Mouse (Mus musculus) kidney, embryonic 14.5 days (tissue): ENCODE measurements at regions not wholly inside any gene's neighbourhood (a gene's known extent, or its start where the extent isn't known, plus 50 kb on each side); places are given as distances from the start of the nearest gene placed in this dataset.

Experiments
- ATAC-seq: fragments of 200-750 bp; cut with Nextera tagmentation; 2 replicates; pipeline ENCODE4 v1.8.0; 2017; ENCODE audit warnings: moderate number of reproducible peaks, mild to moderate bottlenecking, moderate TSS enrichment, moderate library complexity; ENCODE audit not compliant: low FRiP score, low TSS enrichment
- H3K27ac ChIP-seq: fragments of 300-500 bp; sonication (generic); 2 replicates; pipeline ENCODE4 v1.5.1; 2014; ENCODE audit warnings: low read depth, mild to moderate bottlenecking, low read length, moderate library complexity, mixed read lengths
- H3K27me3 ChIP-seq: fragments of 300-500 bp; sonication (generic); 2 replicates; pipeline ENCODE4 v1.6.1; 2014; ENCODE audit warnings: mild to moderate bottlenecking, low read length; ENCODE audit not compliant: control insufficient read depth, insufficient read depth
- H3K36me3 ChIP-seq: fragments of 300-500 bp; sonication (generic); 2 replicates; pipeline ENCODE4 v1.6.1; 2014; ENCODE audit warnings: low read length, mixed read lengths; ENCODE audit not compliant: control insufficient read depth, insufficient read depth
- H3K4me1 ChIP-seq: fragments of 300-500 bp; sonication (generic); 2 replicates; pipeline ENCODE4 v1.6.1; 2014; ENCODE audit warnings: low read length, mixed read lengths; ENCODE audit not compliant: control insufficient read depth, insufficient read depth
- H3K4me2 ChIP-seq: fragments of 300-500 bp; sonication (generic); replicated peaks from 2 replicates; pipeline ENCODE4 v1.6.1; 2014; ENCODE audit warnings: low read depth, mild to moderate bottlenecking, low read length
- H3K4me3 ChIP-seq: fragments of 300-500 bp; sonication (generic); 2 replicates; pipeline ENCODE4 v1.5.1; 2014; ENCODE audit warnings: mild to moderate bottlenecking, low read length
- H3K9ac ChIP-seq: fragments of 300-500 bp; sonication (generic); 2 replicates; pipeline ENCODE4 v1.6.1; 2014; ENCODE audit warnings: low read depth, mild to moderate bottlenecking, low read length, moderate library complexity
- H3K9me3 ChIP-seq: fragments of 300-500 bp; sonication (generic); 2 replicates; pipeline ENCODE4 v1.6.1; 2016; ENCODE audit warnings: low read length; ENCODE audit not compliant: control insufficient read depth
- WGBS: fragments of 180-500 bp; shearing (Covaris S2); extraction: QIAGEN DNeasy Blood & Tissue Kit; methylation state at CpG from one replicate; pipeline ENCODE4 v1.1.7; 2014; 5-methylcytosine and 5-hydroxymethylcytosine counted together

- no peak overlapping the region for H3K27ac ChIP-seq
- H3K36me3 ChIP-seq, result no peaks in the 10 kb centered on the region
- no peak overlapping the region for H3K4me2 ChIP-seq
- no peaks in the 10 kb centered on the region for H3K9me3 ChIP-seq
- H3K4me3 ChIP-seq, result no peak overlapping the region
- no peaks in the 10 kb centered on the region for H3K27me3 ChIP-seq
- no peak overlapping the region for H3K9ac ChIP-seq
- H3K4me1 ChIP-seq, result no peaks in the 10 kb centered on the region
- no peak for ATAC-seq
- 97% methylated on average over 2 of the region's 2 CpGs for WGBS
Measured at GRCm38 (mm10) chr6:93285796-93286195, 342.5 kb upstream of the Adamts9 start.

- 81% methylated on average over 1 of the region's 1 CpGs for WGBS
- no peak overlapping the region for H3K9ac ChIP-seq
- no peaks in the 10 kb centered on the region for H3K36me3 ChIP-seq
Measured at GRCm38 (mm10) chr6:93281530-93281929, 338.2 kb upstream of the Adamts9 start.

DNA sequence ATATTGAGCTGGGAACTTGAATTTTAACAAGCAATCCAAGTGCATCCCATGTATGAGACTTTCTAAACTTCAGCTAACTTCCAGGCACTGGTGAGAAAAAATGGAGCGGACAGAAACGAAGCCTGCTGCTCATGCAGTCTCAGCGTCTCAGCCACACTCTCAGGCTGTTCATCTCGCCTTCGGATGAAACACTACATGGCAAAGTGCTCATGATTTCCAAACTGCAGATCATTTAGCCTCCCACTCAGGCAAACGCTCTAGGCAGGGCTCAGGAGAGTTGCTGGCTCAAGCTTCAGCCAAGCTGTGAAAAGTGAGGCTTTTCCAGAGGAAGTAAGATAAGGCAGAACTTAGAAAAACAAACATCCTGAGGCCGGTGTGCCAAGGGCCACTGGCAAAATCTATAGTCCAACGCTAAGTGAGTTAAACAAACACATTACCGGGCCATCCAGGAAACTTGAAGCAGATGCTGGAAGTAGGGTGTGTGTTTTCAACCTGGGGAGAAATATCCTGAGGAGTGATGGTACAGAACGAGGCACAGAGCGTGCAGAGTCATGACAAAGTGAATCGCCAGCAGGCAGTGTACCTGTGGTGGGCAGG, 330.7 kb upstream of the Adamts9 start:
- no peak for ATAC-seq
- Histone ChIP-seq H3K9ac (no peak overlapping the region), H3K4me1 (0 out of 2 replicates have a peak, but pooled peaks cover 3% of the 10 kb centered on the region), H3K27me3 (no peaks in the 10 kb centered on the region), H3K36me3 (no peaks in the 10 kb centered on the region), H3K9me3 (no peaks in the 10 kb centered on the region), H3K27ac (peak overlapping the region; percentile 37; the same call in 1 of the 2 replicates), H3K4me3 (no peak overlapping the region), H3K4me2 (no peak overlapping the region)
- 18% methylated on average over 12 of the region's 12 CpGs for WGBS

More at GRCm38 (mm10) chr6:93281530-93281929, 338.2 kb upstream of the Adamts9 start:
- Histone ChIP-seq H3K4me1 (no peaks in the 10 kb centered on the region), H3K9me3 (no peaks in the 10 kb centered on the region), H3K27me3 (no peaks in the 10 kb centered on the region), H3K27ac (no peak overlapping the region), H3K4me2 (no peak overlapping the region), H3K4me3 (no peak overlapping the region)
- no peak for ATAC-seq

DNA sequence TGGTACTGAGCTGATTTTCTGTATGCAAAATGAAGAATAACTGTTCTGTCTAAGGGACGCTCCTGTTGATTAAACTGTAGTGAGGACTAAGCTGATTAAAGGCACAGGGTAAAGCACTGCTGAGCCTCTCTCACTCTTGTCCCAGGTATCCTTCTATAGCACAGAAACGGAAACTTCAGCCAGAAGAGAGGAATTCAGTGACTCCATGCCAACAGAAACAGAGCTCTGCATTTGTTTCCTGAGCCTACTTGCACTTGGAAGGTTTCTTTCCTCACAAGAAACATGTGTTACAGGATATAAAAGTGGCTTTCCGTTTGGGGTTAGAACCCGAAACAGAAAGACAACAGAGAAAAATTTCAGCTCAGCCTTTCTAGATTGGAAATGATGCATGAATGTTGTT, 328.9 kb upstream of the Adamts9 start:
- ATAC-seq, result no peak
- Histone ChIP-seq H3K4me3 (no peak overlapping the region), H3K27ac (peak overlapping the region; percentile 78; the same call in 1 of the 2 replicates), H3K4me1 (0 out of 2 replicates have a peak, but pooled peaks cover 3% of the 10 kb centered on the region), H3K4me2 (no peak overlapping the region), H3K9ac (no peak overlapping the region), H3K9me3 (no peaks in the 10 kb centered on the region), H3K36me3 (no peaks in the 10 kb centered on the region), H3K27me3 (no peaks in the 10 kb centered on the region)
- 51% methylated on average over 4 of the region's 4 CpGs for WGBS

- Histone ChIP-seq H3K4me3 (no peak overlapping the region), H3K4me1 (no peaks in the 10 kb centered on the region), H3K4me2 (no peak overlapping the region), H3K9ac (no peak overlapping the region), H3K27me3 (no peaks in the 10 kb centered on the region), H3K9me3 (no peaks in the 10 kb centered on the region; the same call in 1 of the 2 replicates), H3K27ac (no peak overlapping the region), H3K36me3 (no peaks in the 10 kb centered on the region)
- WGBS, result 89% methylated on average over 5 of the region's 5 CpGs
- ATAC-seq, result no peak
Measured at GRCm38 (mm10) chr6:93266826-93267225, 323.5 kb upstream of the Adamts9 start.

GRCm38 (mm10) chr6:93265164-93265563, 321.9 kb upstream of the Adamts9 start:
- no peak overlapping the region for H3K4me2 ChIP-seq
- H3K4me3 ChIP-seq, result no peak overlapping the region
- H3K9ac ChIP-seq, result no peak overlapping the region
- no peaks in the 10 kb centered on the region; the same call in 1 of the 2 replicates for H3K9me3 ChIP-seq
- H3K4me1 ChIP-seq, result no peaks in the 10 kb centered on the region
- H3K27ac ChIP-seq, result no peak overlapping the region
- no peak for ATAC-seq
- H3K36me3 ChIP-seq, result no peaks in the 10 kb centered on the region
- no peaks in the 10 kb centered on the region for H3K27me3 ChIP-seq
- WGBS, result 90% methylated on average over 2 of the region's 2 CpGs

- no peak for ATAC-seq
- no peak overlapping the region for H3K4me3 ChIP-seq
- H3K4me1 ChIP-seq, result no peaks in the 10 kb centered on the region
- H3K27me3 ChIP-seq, result no peaks in the 10 kb centered on the region
- no peaks in the 10 kb centered on the region for H3K36me3 ChIP-seq
- no peaks in the 10 kb centered on the region; the same call in 1 of the 2 replicates for H3K9me3 ChIP-seq
- H3K4me2 ChIP-seq, result no peak overlapping the region
- H3K9ac ChIP-seq, result no peak overlapping the region
- no peak overlapping the region for H3K27ac ChIP-seq
- WGBS, result 90% methylated on average over 4 of the region's 4 CpGs
Measured at GRCm38 (mm10) chr6:93260827-93261226, 317.5 kb upstream of the Adamts9 start.

- Histone ChIP-seq H3K27me3 (no peaks in the 10 kb centered on the region), H3K9ac (no peak overlapping the region), H3K4me1 (no peaks in the 10 kb centered on the region), H3K27ac (no peak overlapping the region), H3K4me2 (no peak overlapping the region), H3K9me3 (no peaks in the 10 kb centered on the region; the same call in 1 of the 2 replicates), H3K36me3 (no peaks in the 10 kb centered on the region), H3K4me3 (no peak overlapping the region)
- no peak for ATAC-seq
- WGBS, result 77% methylated on average over 5 of the region's 5 CpGs
Measured at GRCm38 (mm10) chr6:93257130-93257841, 314.0 kb upstream of the Adamts9 start.

- Histone ChIP-seq H3K4me1 (no peaks in the 10 kb centered on the region), H3K9ac (no peak overlapping the region), H3K27me3 (no peaks in the 10 kb centered on the region), H3K4me2 (no peak overlapping the region), H3K27ac (no peak overlapping the region), H3K9me3 (no peaks in the 10 kb centered on the region), H3K4me3 (no peak overlapping the region), H3K36me3 (no peaks in the 10 kb centered on the region)
- WGBS, result 57% methylated on average over 7 of the region's 7 CpGs
- no peak for ATAC-seq
Measured at GRCm38 (mm10) chr6:93253746-93254145, 310.5 kb upstream of the Adamts9 start.
